Mouse (Mus musculus) adrenal gland (tissue): ENCODE measurements at regions not wholly inside any gene's neighbourhood (a gene's known extent, or its start where the extent isn't known, plus 50 kb on each side); places are given as distances from the start of the nearest gene placed in this dataset.

ENCODE experiments used
- intact Hi-C: fragments of 180-260 bp; cut with DNase I; formaldehyde crosslinking; loops from one replicate; pipeline ENCODE4 v1.15.1; 2025

- intact Hi-C loops, result no loop called here
Observed at GRCm38 (mm10) chr9:101555011-101555673, 303.5 kb upstream of the Ppp2r3a start.

- intact Hi-C loops, result no loop called here
Observed at GRCm38 (mm10) chr9:101552789-101553188, 301.2 kb upstream of the Ppp2r3a start.

GRCm38 (mm10) chr9:101551256-101551655 lies 299.7 kb upstream of the Ppp2r3a start:
- intact Hi-C loops, result no loop called here

- intact Hi-C loops, result no loop called here
Observed at GRCm38 (mm10) chr9:101546213-101546832, 294.7 kb upstream of the Ppp2r3a start.

- intact Hi-C loops, result no loop called here
Observed at GRCm38 (mm10) chr9:101518137-101518536, 266.5 kb upstream of the Ppp2r3a start.

- intact Hi-C loops, result no loop called here
Observed at GRCm38 (mm10) chr9:101510807-101511206, 259.2 kb upstream of the Ppp2r3a start.

GRCm38 (mm10) chr9:101509196-101509595 lies 257.6 kb upstream of the Ppp2r3a start:
- intact Hi-C loops, result no loop called here

GRCm38 (mm10) chr9:101507023-101507690 lies 255.6 kb upstream of the Ppp2r3a start:
- intact Hi-C loops, result no loop called here

- intact Hi-C loops, result no loop called here
Observed at GRCm38 (mm10) chr9:101501706-101502465, 250.3 kb upstream of the Ppp2r3a start.

- intact Hi-C loops, result no loop called here
Observed at GRCm38 (mm10) chr9:101501036-101501435, 249.4 kb upstream of the Ppp2r3a start.

- intact Hi-C loops, result no loop called here
Observed at GRCm38 (mm10) chr9:101498721-101499120, 247.1 kb upstream of the Ppp2r3a start.

- intact Hi-C loops, result no loop called here
Observed at GRCm38 (mm10) chr9:101495768-101496167, 244.2 kb upstream of the Ppp2r3a start.

GRCm38 (mm10) chr9:101489013-101489412 lies 237.4 kb upstream of the Ppp2r3a start:
- intact Hi-C loops, result no loop called here

GRCm38 (mm10) chr9:101476223-101476622 lies 224.6 kb upstream of the Ppp2r3a start:
- intact Hi-C loops, result no loop called here

- intact Hi-C loops, result no loop called here
Observed at GRCm38 (mm10) chr9:101473074-101473461, 221.5 kb upstream of the Ppp2r3a start.

GRCm38 (mm10) chr9:101472101-101473073 lies 220.8 kb upstream of the Ppp2r3a start:
- intact Hi-C loops, result no loop called here

GRCm38 (mm10) chr9:101471665-101472064 lies 220.1 kb upstream of the Ppp2r3a start:
- intact Hi-C loops, result no loop called here

- intact Hi-C loops, result no loop called here
Observed at GRCm38 (mm10) chr9:101469756-101470155, 218.2 kb upstream of the Ppp2r3a start.

- intact Hi-C loops, result no loop called here
Observed at GRCm38 (mm10) chr9:101464727-101465427, 213.3 kb upstream of the Ppp2r3a start.
